Mouse (Mus musculus) lung, postnatal 0 days (tissue): ENCODE measurements at regions not wholly inside any gene's neighbourhood (a gene's known extent, or its start where the extent isn't known, plus 50 kb on each side); places are given as distances from the start of the nearest gene placed in this dataset.

Source experiments
- CTCF ChIP-seq: IDR thresholded peaks from 2 replicates; pipeline ENCODE4 v1.5.1; 2016; ENCODE audit warnings: antibody characterized with exemption, mild to moderate bottlenecking
- EP300 ChIP-seq: IDR thresholded peaks from 2 replicates; pipeline ENCODE4 v1.6.1; 2016; ENCODE audit warnings: antibody characterized with exemption, mild to moderate bottlenecking, control low read depth

GRCm38 (mm10) chr11:40539776-40540175 is 155.2 kb downstream of the Mat2b start:
- TF ChIP-seq CTCF: no peak
- no peak for TF ChIP-seq EP300
